Mouse (Mus musculus): ENCODE data around the gene Usp35.

DNA sequence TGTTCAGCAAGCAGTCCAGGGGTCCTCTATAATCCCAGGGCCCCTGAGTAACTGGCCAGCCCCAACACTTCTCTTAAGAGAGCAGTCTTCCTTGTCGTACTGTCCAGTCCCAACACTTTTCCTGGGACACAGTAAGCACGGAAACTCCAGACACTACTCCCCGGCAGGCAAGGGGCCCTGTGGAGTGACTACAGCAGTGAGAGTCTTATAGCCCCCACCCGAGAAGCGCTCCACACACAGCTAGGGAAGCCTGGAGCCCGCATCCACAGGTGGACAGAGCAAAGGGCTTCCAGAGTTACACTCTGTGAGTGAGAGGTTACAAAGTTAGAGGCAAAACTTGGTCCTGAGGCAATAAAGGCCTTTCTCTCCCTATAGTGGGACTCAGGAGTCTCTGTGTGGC, 17.6 kb upstream of the Usp35 start:
- no peak for TF ChIP-seq CTCF (IDR thresholded peaks at IDR 0.05; ENCODE audit: control insufficient read depth, insufficient read depth, low read length)
- TF ChIP-seq POLR2A (IDR thresholded peaks at IDR 0.05; ENCODE audit: borderline replicate concordance, control insufficient read depth, low read depth, low read length): no peak
